Mouse (Mus musculus) liver, postnatal 0 days (tissue): ENCODE measurements around the gene Shisa5. TPM values are rescaled to one million over a fixed set of nuclear protein-coding genes. Genes with fewer than 3 reads are reported as not detected.

ENCODE experiments used
- ATAC-seq: fragments of 200-750 bp; cut with Nextera tagmentation; 2 replicates; pipeline ENCODE4 v1.8.0; 2017; ENCODE audit warnings: mild to moderate bottlenecking, moderate library complexity
- DNase-seq: peaks from one replicate; pipeline ENCODE4 v3.0.0-alpha.2; 2016
- H3K27ac ChIP-seq: fragments of 300-500 bp; sonication (generic); 2 replicates; pipeline ENCODE4 v1.5.1; 2014; ENCODE audit warnings: antibody characterized with exemption, moderate library complexity, mild to moderate bottlenecking, low read depth
- H3K27me3 ChIP-seq: fragments of 300-500 bp; sonication (generic); 2 replicates; pipeline ENCODE4 v1.6.1; 2014; ENCODE audit warnings: low read length, control low read depth, mixed read lengths; ENCODE audit not compliant: insufficient read depth
- H3K36me3 ChIP-seq: fragments of 300-500 bp; sonication (generic); replicated peaks from 2 replicates; pipeline ENCODE4 v1.6.1; 2014; ENCODE audit warnings: mild to moderate bottlenecking, control low read depth, low read length, moderate library complexity, mixed read lengths; ENCODE audit not compliant: insufficient read depth
- H3K4me1 ChIP-seq: fragments of 300-500 bp; sonication (generic); 2 replicates; pipeline ENCODE4 v1.6.1; 2014; ENCODE audit warnings: antibody characterized with exemption, mild to moderate bottlenecking, control low read depth; ENCODE audit not compliant: insufficient read depth
- H3K4me2 ChIP-seq: fragments of 300-500 bp; sonication (generic); 2 replicates; pipeline ENCODE4 v1.6.1; 2014; ENCODE audit warnings: low read depth, mild to moderate bottlenecking, low read length, moderate library complexity, mixed read lengths
- H3K4me3 ChIP-seq: fragments of 300-500 bp; sonication (generic); 2 replicates; pipeline ENCODE4 v1.5.1; 2014; ENCODE audit warnings: low read depth, low read length
- H3K9ac ChIP-seq: fragments of 300-500 bp; sonication (generic); replicated peaks from 2 replicates; pipeline ENCODE4 v1.6.1; 2014; ENCODE audit warnings: mild to moderate bottlenecking, moderate library complexity
- H3K9me3 ChIP-seq: fragments of 300-500 bp; sonication (generic); 2 replicates; pipeline ENCODE4 v1.6.1; 2016; ENCODE audit warnings: mild to moderate bottlenecking, control low read depth, low read length, mixed read lengths
- CTCF ChIP-seq: sonication (generic); IDR thresholded peaks from 2 replicates; pipeline ENCODE4 v1.5.1; 2016; ENCODE audit warnings: antibody characterized with exemption, low read depth
- EP300 ChIP-seq: IDR thresholded peaks from 2 replicates; pipeline ENCODE4 v1.6.1; 2016; ENCODE audit warnings: antibody characterized with exemption, low read depth, mild to moderate bottlenecking
- WGBS: fragments of 180-500 bp; shearing (Covaris S2); extraction: QIAGEN DNeasy Blood & Tissue Kit; methylation state at CpG from one replicate; pipeline ENCODE4 v1.1.7; 2014; ENCODE audit not compliant: insufficient replicate concordance; 5-methylcytosine and 5-hydroxymethylcytosine counted together
- polyA plus RNA-seq: library from polyadenylated mRNA; unstranded; fragments of >200 nt; fragmentation: Nextera tagmentation; extraction: Ambion mirVana; gene quantifications from 2 replicates; pipeline ENCODE4 v1.2.1, GENCODE M21; 2015

Gene Shisa5
- polyA plus RNA-seq, 1 experiment from 2014 or later: 35.0 TPM

GRCm38 (mm10) chr9:109096251-109096661 lies 57.9 kb downstream of the Shisa5 start:
- Histone ChIP-seq H3K9ac (peak overlapping the region; percentile 74), H3K4me1 (peaks cover 25% of the 10 kb centered on the region), H3K4me3 (peak overlapping the region; percentile 62), H3K36me3 (peaks cover 7% of the 10 kb centered on the region; the same call in 1 of the 2 replicates), H3K27ac (peak overlapping the region; percentile 91), H3K4me2 (peak overlapping the region; percentile 81), H3K9me3 (no peaks in the 10 kb centered on the region), H3K27me3 (peaks cover 31% of the 10 kb centered on the region)
- no peak for DNase-seq
- TF ChIP-seq CTCF (no peak), EP300 (no peak)
- ATAC-seq: no peak
- WGBS: 66% methylated on average over 9 of the region's 9 CpGs

DNA sequence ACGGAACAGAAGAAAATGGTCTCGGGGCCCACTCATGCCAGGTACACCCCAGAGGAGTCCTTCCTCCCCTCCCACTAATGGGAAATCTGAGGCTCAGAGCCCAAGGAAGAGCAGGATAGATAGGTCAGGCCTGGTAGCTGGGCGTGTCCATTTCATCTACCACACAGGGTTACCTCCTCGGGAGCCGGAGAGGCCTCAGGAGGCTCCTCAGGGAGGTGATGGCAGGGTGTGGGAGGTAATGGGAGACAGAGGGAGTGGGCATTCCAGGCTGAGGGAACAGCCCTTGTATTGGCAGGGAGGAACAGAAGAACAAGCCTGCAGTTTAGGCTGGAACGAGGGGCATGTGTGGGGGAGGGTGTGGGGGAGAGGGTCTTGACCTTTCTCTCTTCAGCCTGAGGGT lies 58.5 kb downstream of the Shisa5 start:
- no peak for ATAC-seq

DNA sequence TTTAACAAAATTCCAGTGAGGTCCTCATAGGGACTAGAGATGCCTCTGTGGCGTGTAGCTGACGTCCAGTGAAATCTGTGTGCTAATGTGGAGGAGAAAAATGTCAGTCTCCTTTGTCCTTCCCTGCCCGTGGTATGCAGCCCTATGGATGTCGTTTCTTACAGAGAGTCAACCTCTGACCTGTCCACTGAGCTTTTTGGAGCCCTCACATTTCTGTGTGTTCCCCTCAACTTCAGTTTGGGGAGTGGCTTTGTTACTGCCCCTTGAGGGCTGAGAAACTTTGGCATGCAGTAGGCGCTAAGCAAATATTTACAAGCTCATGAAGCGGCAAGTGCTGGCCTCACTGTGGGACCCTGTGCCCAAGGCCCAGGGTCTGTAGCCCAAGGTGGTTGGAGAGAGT lies 58.9 kb downstream of the Shisa5 start:
- no peak for TF ChIP-seq EP300
- no peak for TF ChIP-seq CTCF
- H3K36me3 ChIP-seq: 0 out of 2 replicates have a peak, but pooled peaks cover 3% of the 10 kb centered on the region
- DNase-seq (no peak), ATAC-seq (no peak)
- peaks cover 25% of the 10 kb centered on the region for H3K4me1 ChIP-seq
- peak overlapping the region; percentile 62; the same call in 1 of the 2 replicates for H3K4me3 ChIP-seq
- no peak overlapping the region; the same call in none of the 2 replicates for H3K9ac ChIP-seq
- H3K27ac ChIP-seq: peak overlapping the region; percentile 91
- peaks cover 31% of the 10 kb centered on the region for H3K27me3 ChIP-seq
- 48% methylated on average over 6 of the region's 6 CpGs for WGBS
- no peaks in the 10 kb centered on the region for H3K9me3 ChIP-seq
- H3K4me2 ChIP-seq: peak overlapping the region; percentile 81

More for the DNA sequence above, 58.5 kb downstream of the Shisa5 start:
- peaks cover 25% of the 10 kb centered on the region for H3K4me1 ChIP-seq
- peak overlapping the region; percentile 81 for H3K4me2 ChIP-seq
- no peak for TF ChIP-seq CTCF
- TF ChIP-seq EP300: no peak
- no peak for DNase-seq
- H3K36me3 ChIP-seq: 0 out of 2 replicates have a peak, but pooled peaks cover 3% of the 10 kb centered on the region
- peaks cover 31% of the 10 kb centered on the region for H3K27me3 ChIP-seq
- H3K27ac ChIP-seq: peak overlapping the region; percentile 91
- peak overlapping the region; percentile 74 for H3K9ac ChIP-seq
- WGBS: 53% methylated on average over 6 of the region's 6 CpGs
- H3K9me3 ChIP-seq: no peaks in the 10 kb centered on the region
- H3K4me3 ChIP-seq: peak overlapping the region; percentile 62

- DNase-seq: no peak
Observed at GRCm38 (mm10) chr9:109097831-109098230, 59.5 kb downstream of the Shisa5 start.

GRCm38 (mm10) chr9:109098366-109098765 lies 60.0 kb downstream of the Shisa5 start:
- Histone ChIP-seq H3K4me1 (peaks cover 19% of the 10 kb centered on the region), H3K27me3 (peaks cover 31% of the 10 kb centered on the region), H3K9ac (no peak overlapping the region), H3K9me3 (no peaks in the 10 kb centered on the region), H3K4me2 (peak overlapping the region; percentile 81), H3K4me3 (no peak overlapping the region), H3K36me3 (0 out of 2 replicates have a peak, but pooled peaks cover 3% of the 10 kb centered on the region), H3K27ac (peak overlapping the region; percentile 91; the same call in 1 of the 2 replicates)
- 72% methylated on average over 8 of the region's 8 CpGs for WGBS
- ATAC-seq (no peak), DNase-seq (no peak)
- TF ChIP-seq CTCF (no peak), EP300 (no peak)

More at GRCm38 (mm10) chr9:109097831-109098230, 59.5 kb downstream of the Shisa5 start:
- Histone ChIP-seq H3K4me3 (peak overlapping the region; percentile 13; the same call in 1 of the 2 replicates), H3K27ac (peak overlapping the region; percentile 91), H3K27me3 (peaks cover 31% of the 10 kb centered on the region), H3K4me1 (peaks cover 20% of the 10 kb centered on the region), H3K9me3 (no peaks in the 10 kb centered on the region), H3K4me2 (peak overlapping the region; percentile 81), H3K9ac (no peak overlapping the region; the same call in 1 of the 2 replicates), H3K36me3 (0 out of 2 replicates have a peak, but pooled peaks cover 3% of the 10 kb centered on the region)
- no peak for ATAC-seq
- WGBS: 52% methylated on average over 5 of the region's 5 CpGs
- no peak for TF ChIP-seq EP300
- TF ChIP-seq CTCF: no peak

DNA sequence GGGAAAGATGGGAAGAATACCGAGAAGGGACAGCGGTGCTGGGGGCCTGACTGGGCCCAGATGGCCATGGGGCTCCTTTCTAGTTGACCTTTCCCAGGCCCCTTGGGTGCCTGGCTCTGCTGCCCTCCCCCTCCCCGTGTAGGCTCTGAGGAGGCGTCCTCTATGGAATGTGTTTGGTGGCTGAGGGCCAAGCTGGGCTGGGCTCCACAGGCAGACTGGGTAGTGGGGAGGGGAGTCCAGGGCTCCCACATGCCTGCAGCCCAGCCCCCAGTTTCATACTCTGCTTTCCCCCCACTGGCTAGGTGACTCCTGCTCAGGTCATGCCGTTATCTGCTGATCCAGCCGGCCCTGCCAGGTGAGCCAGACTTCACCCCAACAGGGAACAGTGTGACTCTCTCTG lies 60.6 kb downstream of the Shisa5 start:
- no peak overlapping the region for H3K9ac ChIP-seq
- H3K27ac ChIP-seq: 0 out of 2 replicates have a peak overlapping the region, but pooled peaks have one; percentile 91
- H3K4me3 ChIP-seq: no peak overlapping the region
- 0 out of 2 replicates have a peak, but pooled peaks cover 3% of the 10 kb centered on the region for H3K36me3 ChIP-seq
- H3K4me2 ChIP-seq: no peak overlapping the region
- H3K4me1 ChIP-seq: peaks cover 19% of the 10 kb centered on the region
- DNase-seq: peak; percentile 54
- TF ChIP-seq EP300: no peak
- no peak for TF ChIP-seq CTCF
- no peak for ATAC-seq
- peaks cover 31% of the 10 kb centered on the region for H3K27me3 ChIP-seq
- 46% methylated on average over 6 of the region's 6 CpGs for WGBS
- no peaks in the 10 kb centered on the region for H3K9me3 ChIP-seq
